Mouse (Mus musculus): ENCODE results near the gene Tppp3.

DNA sequence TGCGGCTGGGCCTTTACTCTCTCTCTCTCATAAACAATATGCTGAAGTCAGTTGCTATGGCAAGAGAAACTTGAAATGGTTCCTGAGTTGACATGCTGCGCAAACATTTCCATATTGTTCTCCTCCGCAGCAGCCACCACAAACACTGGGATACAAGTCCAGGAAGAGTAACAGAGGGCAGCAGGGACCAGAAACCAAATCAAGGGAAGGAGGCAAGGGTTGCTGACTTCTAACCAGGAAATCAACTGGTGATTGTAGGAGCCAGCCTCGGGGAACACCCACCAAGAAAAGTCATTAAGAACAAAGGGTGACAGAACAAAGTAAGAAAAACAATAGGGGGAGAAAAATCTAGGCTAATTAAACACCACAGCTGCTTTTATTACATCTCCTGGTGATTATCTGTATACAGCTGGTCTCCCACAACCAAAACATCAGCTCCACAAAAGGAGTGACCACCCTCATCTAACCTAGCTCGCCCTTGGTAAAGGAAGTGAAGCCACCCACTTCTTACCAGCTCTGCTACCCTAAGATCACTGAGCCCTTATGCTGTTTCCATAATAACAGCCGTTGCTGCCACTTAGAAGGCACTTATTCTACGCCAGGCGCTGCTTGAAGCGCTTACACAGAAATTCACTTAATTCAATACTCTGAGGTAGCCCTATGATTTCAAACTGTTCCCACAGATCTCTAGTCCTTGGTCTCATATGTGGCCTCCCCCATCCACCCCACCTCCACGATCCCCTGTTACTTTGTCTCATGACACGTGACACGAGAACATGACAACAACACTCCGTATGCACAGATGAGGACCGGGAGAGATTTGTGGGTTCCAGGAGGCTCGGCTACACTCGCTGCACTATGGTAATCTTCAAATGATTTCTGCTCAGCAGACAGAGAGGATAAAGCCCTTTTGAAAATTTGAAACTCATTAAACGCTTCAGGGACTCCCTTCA is 24.3 kb upstream of the Tppp3 start:
- TF ChIP-seq CHD2 (IDR thresholded peaks at IDR 0.05; ENCODE audit: low read depth, low read length): no peak
- no peak for TF ChIP-seq MAFK (IDR thresholded peaks at IDR 0.05; ENCODE audit: insufficient read depth, low read depth, low read length)
- no peak for TF ChIP-seq HCFC1 (IDR thresholded peaks at IDR 0.05; ENCODE audit: borderline replicate concordance, insufficient read depth, low read length)

Measured in ES-E14 (cell line).